12 mouse cellular contexts compared by ENCODE assay signal in genomic region chr4:54712929-54713328, GRCm38 (mm10).
DNase-seq lines count a peak whose midpoint lies in the region; ATAC-seq and TF ChIP-seq lines count a peak whose summit lies in the region.
"Had no signal": no experiment of that assay in that cellular context is flagged by ENCODE, and none has a peak within 500 bp of the region (broad histone marks: within the 10 kb centered on the region; RNA-seq: fewer than 3 reads in every experiment).

No protein-coding gene starts in this region.

- TF ChIP-seq CTCF in midbrain, postnatal 0 days (IDR thresholded peaks at IDR 0.05): no peak

- no peak for ATAC-seq in midbrain, postnatal 0 days (ENCODE audit: low FRiP score)
- no peak for ATAC-seq in forebrain, embryonic 12.5 days (ENCODE audit: low FRiP score)
- ATAC-seq: forebrain, embryonic 14.5 days had no signal

- no peaks in the 10 kb centered on the region for H3K27me3 ChIP-seq in midbrain, postnatal 0 days (ENCODE audit: insufficient read depth, low read length)
- H3K27me3 ChIP-seq in forebrain, embryonic 12.5 days: no peaks in the 10 kb centered on the region
- H3K27me3 ChIP-seq: hindbrain, embryonic 12.5 days had no signal

- no peak overlapping the region for H3K27ac ChIP-seq in midbrain, postnatal 0 days (ENCODE audit: low read depth, low read length)
- no peak overlapping the region for H3K27ac ChIP-seq in forebrain, embryonic 12.5 days
- H3K27ac ChIP-seq: hindbrain, embryonic 12.5 days had no signal

- H3K9me3 ChIP-seq in midbrain, postnatal 0 days (ENCODE audit: low read length): no peaks in the 10 kb centered on the region
- H3K9me3 ChIP-seq in forebrain, embryonic 12.5 days: no peaks in the 10 kb centered on the region
- H3K9me3 ChIP-seq: hindbrain, embryonic 12.5 days had no signal

- no peaks in the 10 kb centered on the region for H3K4me1 ChIP-seq in midbrain, postnatal 0 days (ENCODE audit: insufficient read depth, low read length)
- no peaks in the 10 kb centered on the region for H3K4me1 ChIP-seq in forebrain, embryonic 12.5 days
- H3K4me1 ChIP-seq: hindbrain, embryonic 12.5 days had no signal

- H3K9ac ChIP-seq in midbrain, postnatal 0 days (replicated peaks; ENCODE audit: low read length, poor library complexity, severe bottlenecking): no peak overlapping the region
- no peak overlapping the region for H3K9ac ChIP-seq in forebrain, embryonic 12.5 days
- H3K9ac ChIP-seq: hindbrain, embryonic 12.5 days had no signal

- H3K4me3 ChIP-seq in midbrain, postnatal 0 days (ENCODE audit: low read depth, low read length): no peak overlapping the region
- H3K4me3 ChIP-seq in forebrain, embryonic 12.5 days (replicated peaks): no peak overlapping the region
- H3K4me3 ChIP-seq: hindbrain, embryonic 12.5 days had no signal

- intact Hi-C loops in heart, postnatal 10 days (cut with DNase I): no loop called here
- intact Hi-C loops in heart, postnatal 36 days (cut with DNase I): no loop called here

- no peaks in the 10 kb centered on the region for H3K36me3 ChIP-seq in midbrain, postnatal 0 days (ENCODE audit: insufficient read depth, low read length)
- H3K36me3 ChIP-seq in forebrain, embryonic 12.5 days (replicated peaks): no peaks in the 10 kb centered on the region
- H3K36me3 ChIP-seq: hindbrain, embryonic 12.5 days had no signal

- peak; percentile 4 for DNase-seq in adrenal gland, adult 8-10 months
- DNase-seq in adrenal gland, postnatal 25 days: no peak
- DNase-seq in heart, postnatal 10 days: peak; percentile 5 to 8
- DNase-seq in heart, postnatal 36 days: no peak
- peak; percentile 7 for DNase-seq in adrenal gland, postnatal 10 days
- DNase-seq in kidney, postnatal 10 days: peak; percentile 8
- no peak for DNase-seq in midbrain, postnatal 0 days (ENCODE audit: low spot score)
- DNase-seq: cerebellum, postnatal 36 days; left cerebral cortex, postnatal 4 days had no signal

- 85% methylated on average over 3 of the region's 3 CpGs for WGBS in midbrain, postnatal 0 days
- WGBS in forebrain, embryonic 12.5 days: 77% methylated on average over 3 of the region's 3 CpGs

- no peak overlapping the region for H3K4me2 ChIP-seq in midbrain, postnatal 0 days (ENCODE audit: low read depth, low read length, poor library complexity, severe bottlenecking)
- no peak overlapping the region for H3K4me2 ChIP-seq in forebrain, embryonic 12.5 days
- H3K4me2 ChIP-seq: hindbrain, embryonic 12.5 days had no signal

Comparison
In these comparisons a context has a peak if more than half of its experiments do, and no peak if none do; other contexts are left out.
1. DNase-seq: peak in adrenal gland, adult 8-10 months (single experiment), heart, postnatal 10 days (2 of 2), adrenal gland, postnatal 10 days (single experiment) and kidney, postnatal 10 days (single experiment); none in adrenal gland, postnatal 25 days (single experiment), heart, postnatal 36 days (0 of 2) and midbrain, postnatal 0 days (single experiment).